Mouse (Mus musculus): ENCODE results near the gene Crispld2.

DNA sequence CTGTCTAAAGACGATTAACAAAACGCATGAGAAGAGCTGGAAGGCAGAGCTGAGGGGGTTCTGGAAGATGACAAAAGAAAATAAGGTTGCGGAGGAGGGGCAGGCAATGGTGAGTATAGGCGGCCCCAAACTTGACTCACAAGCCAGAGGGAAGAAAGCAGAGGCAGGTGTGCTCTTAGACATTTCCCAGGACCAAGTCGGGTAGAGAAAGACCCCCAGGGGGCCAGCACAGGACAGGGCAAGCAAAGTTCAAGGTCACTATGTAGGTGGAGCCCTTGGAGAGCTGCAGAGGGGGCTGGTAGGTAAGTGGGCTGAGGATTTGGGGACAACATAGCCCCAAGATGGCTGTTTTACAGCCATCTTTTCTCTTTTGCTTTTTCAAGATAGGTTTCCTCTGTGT lies 87.1 kb downstream of the Crispld2 start:
- TF ChIP-seq CTCF (IDR thresholded peaks at IDR 0.05; ENCODE audit: borderline replicate concordance, insufficient read depth, low read depth, low read length) (no peak), POLR2A (IDR thresholded peaks at IDR 0.05; ENCODE audit: borderline replicate concordance, insufficient read depth, low read length) (no peak)

All from cerebellum, adult 2 months (tissue).